Mouse (Mus musculus) induced T-regulatory cell, adult 2 months (primary cell): Measurements from ENCODE around the gene Gnas.
"Not testable (repeated sequence)": the region's sequence is repeated elsewhere in the genome, so short reads cannot be mapped to it uniquely, and the experiment has no call there.

ENCODE experiments used
- DNase-seq: peaks from one replicate; pipeline ENCODE4 v3.0.0-alpha.2; 2012; ENCODE audit warnings: low read depth

Gene Gnas

DNA sequence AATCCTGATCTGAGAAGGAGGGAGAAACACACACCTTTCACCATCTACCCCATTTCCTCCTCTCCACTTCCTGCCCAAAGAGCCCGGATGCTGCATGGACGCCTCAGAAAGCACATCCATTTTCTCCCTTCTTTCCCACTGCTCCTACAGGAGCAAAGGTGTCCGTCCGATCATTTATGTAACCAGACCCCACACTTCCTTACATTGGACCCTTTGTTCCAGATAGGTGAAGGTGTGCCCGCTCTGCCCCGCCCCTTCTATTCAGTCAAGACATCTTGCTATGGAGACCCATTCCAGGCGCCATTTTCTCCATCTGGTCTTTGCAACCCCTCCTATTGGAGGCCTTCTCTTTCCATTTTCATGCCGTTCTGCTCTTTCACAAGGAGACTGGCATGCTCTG lies 10.3 kb downstream of the Gnas start:
- peak; percentile 43 for DNase-seq

GRCm38 (mm10) chr2:174295175-174295899 lies 11.2 kb downstream of the Gnas start:
- DNase-seq, result peak; percentile 78

- DNase-seq, result no peak
Observed at GRCm38 (mm10) chr2:174295900-174296465, 11.9 kb downstream of the Gnas start.

- peak; percentile 71 for DNase-seq
Observed at GRCm38 (mm10) chr2:174297086-174297571, 13.0 kb downstream of the Gnas start.

DNA sequence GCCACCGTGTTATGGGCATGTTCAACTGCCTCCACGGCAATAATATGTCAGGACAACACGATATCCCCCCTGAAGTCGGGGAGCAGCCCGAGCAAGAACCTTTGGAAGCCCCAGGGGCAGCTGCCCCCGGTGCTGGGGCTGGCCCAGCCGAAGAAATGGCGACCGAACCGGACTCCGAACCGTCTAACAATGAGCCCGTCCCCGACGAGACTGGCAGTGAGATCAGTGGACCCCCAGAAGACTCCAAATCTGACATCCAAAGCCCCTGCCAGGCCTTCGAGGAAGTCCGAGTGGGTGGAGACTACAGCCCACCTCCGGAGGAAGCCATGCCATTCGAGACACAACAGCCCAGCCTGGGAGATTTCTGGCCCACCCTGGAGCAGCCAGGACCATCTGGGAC lies 13.7 kb downstream of the Gnas start:
- DNase-seq, result no peak

GRCm38 (mm10) chr2:174298471-174298870 lies 14.4 kb downstream of the Gnas start:
- no peak for DNase-seq

DNA sequence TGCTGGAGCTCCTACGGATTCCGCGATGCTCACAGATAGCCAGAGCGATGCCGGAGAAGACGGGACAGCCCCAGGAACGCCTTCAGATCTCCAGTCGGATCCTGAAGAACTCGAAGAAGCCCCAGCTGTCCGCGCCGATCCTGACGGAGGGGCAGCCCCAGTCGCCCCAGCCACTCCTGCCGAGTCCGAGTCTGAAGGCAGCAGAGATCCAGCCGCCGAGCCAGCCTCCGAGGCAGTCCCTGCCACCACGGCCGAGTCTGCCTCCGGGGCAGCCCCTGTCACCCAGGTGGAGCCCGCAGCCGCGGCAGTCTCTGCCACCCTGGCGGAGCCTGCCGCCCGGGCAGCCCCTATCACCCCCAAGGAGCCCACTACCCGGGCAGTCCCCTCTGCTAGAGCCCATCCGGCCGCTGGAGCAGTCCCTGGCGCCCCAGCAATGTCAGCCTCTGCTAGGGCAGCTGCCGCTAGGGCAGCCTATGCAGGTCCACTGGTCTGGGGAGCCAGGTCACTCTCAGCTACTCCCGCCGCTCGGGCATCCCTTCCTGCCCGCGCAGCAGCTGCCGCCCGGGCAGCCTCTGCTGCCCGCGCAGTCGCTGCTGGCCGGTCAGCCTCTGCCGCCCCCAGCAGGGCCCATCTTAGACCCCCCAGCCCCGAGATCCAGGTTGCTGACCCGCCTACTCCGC lies 15.1 kb downstream of the Gnas start:
- DNase-seq, result no peak

- DNase-seq, result no peak
Observed at GRCm38 (mm10) chr2:174299771-174300160, 15.6 kb downstream of the Gnas start.

DNA sequence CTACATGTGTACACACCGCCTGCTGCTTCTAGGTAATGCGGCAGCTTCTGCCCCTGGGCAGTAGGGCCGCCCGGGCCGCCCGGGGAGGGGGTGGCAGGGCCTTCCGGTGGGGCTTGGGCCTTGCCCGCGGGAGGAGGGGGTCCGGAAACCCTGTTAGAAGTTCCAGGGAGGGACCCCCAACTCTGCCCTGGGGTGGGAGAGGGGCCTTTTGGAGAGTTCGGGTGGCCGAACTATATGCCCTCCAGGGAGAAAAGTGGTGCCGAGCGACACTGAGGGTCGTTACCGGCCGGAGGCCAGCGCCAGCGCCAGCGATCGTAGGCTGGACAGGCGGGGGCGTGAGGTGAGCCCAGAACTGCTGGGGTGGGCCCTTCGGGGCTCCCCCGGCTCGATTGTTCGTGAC lies 16.1 kb downstream of the Gnas start:
- DNase-seq, result no peak

DNA sequence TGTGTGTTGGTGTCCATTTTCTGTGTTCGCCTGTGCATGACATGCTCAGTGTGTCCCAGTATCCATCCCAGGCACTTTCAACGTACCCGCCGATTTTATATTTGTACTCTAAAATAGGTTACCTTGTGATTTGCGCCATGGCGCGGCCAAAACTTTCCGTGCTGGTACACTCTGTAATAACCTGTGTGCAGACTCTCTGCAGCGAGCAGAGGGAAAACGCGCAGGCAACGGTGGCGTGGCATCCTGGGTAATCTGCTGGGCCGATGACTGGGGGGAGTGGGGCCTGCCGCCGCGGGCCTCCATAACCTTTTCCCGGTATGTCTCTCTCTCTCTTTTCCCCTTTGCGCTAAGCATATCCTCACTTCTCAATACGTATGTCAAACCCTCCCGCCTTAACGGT lies 16.5 kb downstream of the Gnas start:
- no peak for DNase-seq

- no peak for DNase-seq
Observed at GRCm38 (mm10) chr2:174302526-174302925, 18.4 kb downstream of the Gnas start.

DNA sequence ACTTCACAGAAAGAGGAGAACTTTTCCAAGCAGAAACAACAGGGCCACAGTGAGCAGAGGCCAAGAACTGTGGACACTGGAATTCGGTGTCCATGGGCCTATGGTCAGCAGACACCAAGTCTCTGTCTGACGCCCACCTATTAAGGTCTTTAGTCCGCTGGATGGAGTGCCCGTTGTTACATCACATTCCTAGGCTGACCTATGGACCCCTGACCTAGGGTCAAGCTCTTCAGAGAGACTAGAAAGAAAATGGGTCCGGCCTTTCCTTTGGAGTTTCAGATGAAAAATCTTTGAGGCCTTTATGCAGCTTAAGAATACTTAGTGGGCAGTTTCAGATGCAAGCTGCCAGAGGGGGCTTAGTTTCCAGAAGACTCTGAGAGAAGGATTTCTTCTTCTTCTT lies 21.5 kb downstream of the Gnas start:
- DNase-seq, result no peak

DNA sequence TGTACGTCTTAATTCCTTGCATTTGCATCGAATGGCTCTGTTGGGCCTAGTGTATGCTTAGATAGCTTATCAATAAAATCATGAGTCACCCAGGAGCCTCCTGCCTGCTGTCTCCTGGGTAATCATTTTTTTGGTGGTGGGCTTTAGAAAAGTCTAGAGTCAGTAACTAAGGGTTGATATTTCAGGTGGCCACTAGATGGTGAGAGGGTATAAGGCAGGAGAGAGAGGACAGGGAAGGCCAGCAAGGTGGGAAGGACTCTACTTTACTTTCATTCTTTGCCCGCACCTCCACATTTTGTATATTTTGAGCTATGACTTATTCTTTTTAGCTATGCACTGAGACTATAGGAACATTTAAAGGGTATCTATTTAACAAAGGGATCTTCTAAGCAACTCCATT lies 23.8 kb downstream of the Gnas start:
- no peak for DNase-seq

DNA sequence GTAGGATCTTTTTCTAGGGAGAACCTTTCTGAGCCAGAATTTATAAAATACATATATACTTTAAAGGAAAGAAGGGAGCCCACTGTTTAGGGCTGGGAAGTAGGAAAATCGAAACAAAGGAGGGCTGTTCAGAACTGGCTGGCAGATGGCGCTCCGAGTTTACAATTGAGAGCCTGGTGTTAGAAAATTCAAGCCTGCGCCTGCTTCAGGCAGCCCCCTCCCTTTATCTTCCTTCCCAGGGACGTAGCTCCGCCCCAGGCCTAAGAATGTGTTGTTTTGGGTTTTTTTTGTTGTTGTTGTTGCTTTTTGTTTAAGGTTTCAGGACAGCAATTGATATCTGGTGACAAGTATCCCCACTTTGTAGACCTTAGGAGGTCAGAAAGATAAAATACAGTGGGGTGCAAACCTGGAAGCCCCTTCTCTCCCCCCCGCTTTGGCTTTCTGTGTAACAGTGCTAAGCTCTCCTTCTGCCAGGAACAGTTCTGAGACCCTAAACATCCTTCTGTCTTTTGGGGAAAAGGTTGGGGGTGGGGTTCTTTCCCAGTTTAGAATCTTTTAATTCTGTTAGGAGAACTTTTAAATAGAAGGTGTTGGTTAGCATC lies 26.9 kb downstream of the Gnas start:
- peak; percentile 59 for DNase-seq

- DNase-seq, result no peak
Observed at GRCm38 (mm10) chr2:174311613-174312012, 27.5 kb downstream of the Gnas start.

DNA sequence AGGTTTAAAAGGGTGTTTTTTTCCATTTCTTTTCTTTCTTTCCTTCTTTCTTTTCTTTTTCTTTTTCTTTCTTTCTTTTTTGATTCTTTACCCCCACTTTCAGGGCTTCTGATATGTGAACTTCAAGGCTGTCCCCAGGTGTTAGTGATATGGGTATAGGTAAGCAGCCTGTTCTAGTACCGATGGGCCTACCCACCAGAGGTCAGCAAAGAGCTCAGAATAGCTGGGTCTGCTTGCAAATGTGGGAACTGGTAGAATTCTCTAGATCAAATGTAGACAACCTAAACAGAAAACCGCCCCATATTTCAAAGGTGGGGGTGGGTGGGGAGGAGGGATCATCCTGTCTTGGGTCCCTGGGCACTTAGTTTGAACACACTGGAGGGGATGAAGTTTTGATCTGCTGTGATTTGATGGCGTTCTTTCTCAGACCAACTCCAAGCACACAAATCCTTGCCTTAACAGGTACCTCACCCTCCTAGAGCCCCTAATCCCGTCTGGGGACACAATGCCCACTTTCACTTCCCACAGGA lies 28.1 kb downstream of the Gnas start:
- peak; percentile 82 for DNase-seq

DNA sequence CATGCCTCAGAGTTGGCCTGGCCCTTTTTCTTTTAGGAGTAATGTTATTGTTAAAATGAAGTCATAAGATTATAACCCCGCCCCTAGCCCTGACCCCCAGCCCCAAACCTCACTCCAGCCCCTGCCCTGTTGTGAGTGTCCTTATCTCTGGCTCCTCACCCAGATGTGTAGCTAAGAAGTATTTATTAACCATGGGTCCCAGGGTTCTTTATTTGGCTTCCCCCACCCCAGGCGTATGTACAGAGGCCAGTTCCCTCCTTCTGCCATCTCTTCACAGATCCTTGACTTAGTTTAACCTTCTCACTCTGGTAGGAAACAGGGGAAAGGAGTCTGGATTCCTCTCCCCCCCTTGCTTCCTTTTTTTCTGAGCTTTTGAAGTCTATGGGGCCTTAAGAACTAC lies 28.5 kb downstream of the Gnas start:
- no peak for DNase-seq

DNA sequence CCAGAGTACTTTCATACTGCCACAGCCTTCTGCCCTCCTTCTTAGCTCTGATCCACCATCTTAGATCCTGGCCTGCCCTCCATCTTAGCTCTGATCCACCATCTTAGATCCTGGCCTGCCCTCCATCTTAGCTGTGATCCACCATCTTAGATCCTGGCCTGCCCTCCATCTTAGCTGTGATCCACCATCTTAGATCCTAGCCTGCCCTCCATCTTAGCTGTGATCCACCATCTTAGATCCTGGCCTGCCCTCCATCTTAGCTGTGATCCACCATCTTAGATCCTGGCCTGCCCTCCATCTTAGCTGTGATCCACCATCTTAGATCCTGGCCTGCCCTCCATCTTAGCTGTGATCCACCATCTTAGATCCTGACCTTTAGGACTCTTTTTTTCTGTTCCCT lies 31.3 kb downstream of the Gnas start:
- not testable (repeated sequence) for DNase-seq

- no peak for DNase-seq
Observed at GRCm38 (mm10) chr2:174316661-174317060, 32.5 kb downstream of the Gnas start.

GRCm38 (mm10) chr2:174325989-174326388 lies 41.9 kb downstream of the Gnas start:
- no peak for DNase-seq

DNA sequence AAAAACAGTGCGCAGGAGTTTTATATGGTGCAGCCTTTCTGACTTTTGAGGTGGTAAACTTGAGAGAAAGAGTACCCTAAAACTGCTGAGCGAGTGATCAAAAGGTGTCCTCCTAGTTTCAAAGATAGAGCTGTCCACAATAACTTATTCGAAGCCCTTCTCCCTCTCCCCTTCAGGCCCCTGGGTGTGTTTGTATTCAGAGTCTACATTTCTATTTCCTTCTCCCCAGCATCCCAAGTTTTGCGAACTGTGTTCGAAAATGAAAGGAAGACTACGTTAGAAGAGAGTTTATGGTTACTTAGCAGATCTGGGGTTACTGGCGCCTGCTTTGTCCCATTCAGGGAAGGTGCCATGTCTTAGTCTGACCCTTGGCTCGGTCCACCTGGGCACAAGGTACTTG lies 42.4 kb downstream of the Gnas start:
- DNase-seq, result no peak

- DNase-seq, result peak; percentile 90
Observed at GRCm38 (mm10) chr2:174327295-174327981, 43.3 kb downstream of the Gnas start.
